Mouse (Mus musculus) forebrain, embryonic 12.5 days (tissue): ENCODE data around the gene Macrod2. TPM values are rescaled to one million over a fixed set of nuclear protein-coding genes. Genes with fewer than 3 reads are reported as not detected.

Experiments
- ATAC-seq: fragments of 200-750 bp; cut with Nextera tagmentation; 2 replicates; pipeline ENCODE4 v1.8.0; 2017; ENCODE audit warnings: moderate TSS enrichment; ENCODE audit not compliant: low FRiP score
- H3K27ac ChIP-seq: fragments of 300-500 bp; sonication (generic); 2 replicates; pipeline ENCODE4 v1.5.1; 2016; ENCODE audit warnings: mild to moderate bottlenecking
- H3K27me3 ChIP-seq: fragments of 300-500 bp; sonication (generic); 2 replicates; pipeline ENCODE4 v1.6.1; 2016; ENCODE audit warnings: mild to moderate bottlenecking
- H3K36me3 ChIP-seq: fragments of 300-500 bp; sonication (generic); replicated peaks from 2 replicates; pipeline ENCODE4 v1.6.1; 2016; ENCODE audit warnings: mild to moderate bottlenecking
- H3K4me1 ChIP-seq: fragments of 300-500 bp; sonication (generic); 2 replicates; pipeline ENCODE4 v1.6.1; 2016
- H3K4me2 ChIP-seq: fragments of 300-500 bp; sonication (generic); 2 replicates; pipeline ENCODE4 v1.6.1; 2016; ENCODE audit warnings: mild to moderate bottlenecking, moderate library complexity
- H3K4me3 ChIP-seq: fragments of 300-500 bp; sonication (generic); replicated peaks from 2 replicates; pipeline ENCODE4 v1.5.1; 2016; ENCODE audit warnings: mild to moderate bottlenecking
- H3K9ac ChIP-seq: fragments of 300-500 bp; sonication (generic); 2 replicates; pipeline ENCODE4 v1.6.1; 2016; ENCODE audit warnings: mild to moderate bottlenecking
- H3K9me3 ChIP-seq: fragments of 300-500 bp; sonication (generic); 2 replicates; pipeline ENCODE4 v1.6.1; 2016
- WGBS: fragments of 180-500 bp; shearing (Covaris S2); methylation state at CpG from one replicate; pipeline ENCODE4 v1.1.7; 2016; 5-methylcytosine and 5-hydroxymethylcytosine counted together
- polyA plus RNA-seq: library from polyadenylated mRNA; unstranded; fragments of >200 nt; fragmentation: Nextera tagmentation; extraction: Ambion mirVana; gene quantifications from 2 replicates; pipeline ENCODE4 v1.2.1, GENCODE M21; 2016

The Macrod2 gene
- polyA plus RNA-seq, 1 experiment from 2014 or later, result 52.0 TPM

DNA sequence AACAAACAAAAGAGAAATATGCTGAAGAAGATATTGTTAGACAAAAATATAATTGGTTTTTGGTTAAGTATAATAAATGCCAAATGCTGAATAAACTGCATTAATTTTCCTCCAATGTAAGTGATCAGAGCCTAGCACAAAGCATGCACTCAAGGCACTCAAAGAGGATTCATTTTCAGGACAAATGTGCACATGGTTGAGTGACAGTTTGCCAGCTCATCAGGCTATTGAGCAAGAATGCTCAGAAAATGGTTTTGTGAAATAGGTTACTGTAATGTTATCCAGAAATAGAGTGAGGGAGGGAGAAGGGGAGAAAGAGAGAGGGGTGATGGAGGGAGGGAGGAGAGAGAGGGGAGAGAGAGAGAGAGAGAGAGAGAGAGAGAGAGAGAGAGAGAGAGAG lies 1268.9 kb downstream of the Macrod2 start:
- H3K27me3 ChIP-seq, result no peaks in the 10 kb centered on the region
- no peak overlapping the region for H3K27ac ChIP-seq
- no peak overlapping the region for H3K4me2 ChIP-seq
- no peak for ATAC-seq
- H3K9ac ChIP-seq, result no peak overlapping the region
- H3K9me3 ChIP-seq, result no peaks in the 10 kb centered on the region
- no peaks in the 10 kb centered on the region for H3K36me3 ChIP-seq
- H3K4me1 ChIP-seq, result no peaks in the 10 kb centered on the region
- H3K4me3 ChIP-seq, result no peak overlapping the region

DNA sequence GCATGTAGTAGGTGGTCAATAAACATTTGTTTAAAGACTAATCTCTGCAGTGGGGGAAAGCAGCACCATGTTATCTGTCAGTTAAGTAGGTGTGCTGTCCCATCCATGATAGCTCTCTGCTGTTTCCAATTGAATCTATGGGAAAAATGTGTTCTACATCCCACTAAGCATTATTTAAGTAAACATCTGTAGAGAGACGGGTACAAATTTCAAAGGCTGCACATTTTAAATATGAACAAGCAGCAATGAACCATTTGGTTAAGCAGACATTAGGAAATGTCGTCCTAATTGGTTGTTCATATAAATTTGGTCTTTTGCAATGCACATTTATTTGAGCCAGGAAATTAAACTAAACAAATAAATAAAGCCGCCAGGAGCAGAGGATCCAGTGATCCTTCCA lies 1277.7 kb downstream of the Macrod2 start:
- no peaks in the 10 kb centered on the region for H3K27me3 ChIP-seq

GRCm38 (mm10) chr2:141673405-141673804 lies 1278.3 kb downstream of the Macrod2 start:
- 90% methylated on average over 8 of the region's 8 CpGs for WGBS
- Histone ChIP-seq H3K36me3 (no peaks in the 10 kb centered on the region), H3K9me3 (no peaks in the 10 kb centered on the region), H3K4me1 (no peaks in the 10 kb centered on the region), H3K4me2 (no peak overlapping the region), H3K27ac (no peak overlapping the region), H3K4me3 (no peak overlapping the region), H3K27me3 (no peaks in the 10 kb centered on the region), H3K9ac (no peak overlapping the region)
- no peak for ATAC-seq

More for the DNA sequence above, 1277.7 kb downstream of the Macrod2 start:
- WGBS, result 86% methylated on average over 3 of the region's 3 CpGs
- H3K36me3 ChIP-seq, result no peaks in the 10 kb centered on the region
- no peak overlapping the region for H3K4me2 ChIP-seq
- no peak overlapping the region for H3K9ac ChIP-seq
- H3K4me3 ChIP-seq, result no peak overlapping the region
- no peak overlapping the region for H3K27ac ChIP-seq
- no peaks in the 10 kb centered on the region for H3K9me3 ChIP-seq
- H3K4me1 ChIP-seq, result no peaks in the 10 kb centered on the region
- no peak for ATAC-seq

DNA sequence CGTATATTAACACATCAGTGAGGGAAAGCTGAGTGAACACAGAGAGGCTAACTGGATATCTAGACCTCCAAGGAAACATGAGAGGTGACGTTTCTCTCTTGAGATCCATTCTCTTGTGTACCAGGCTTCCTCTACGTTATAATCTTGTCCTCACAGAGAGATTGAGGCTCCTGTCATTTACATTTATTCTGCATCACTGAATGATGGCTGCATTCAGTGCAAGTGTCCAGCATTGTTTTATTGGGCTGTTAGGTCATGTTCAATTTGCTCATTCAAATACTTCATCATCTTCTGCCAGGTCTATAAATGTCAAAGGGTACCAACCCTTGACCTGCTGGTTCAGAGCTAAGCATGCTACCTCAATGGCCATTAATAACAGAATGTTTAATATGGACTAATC lies 1302.4 kb downstream of the Macrod2 start:
- Histone ChIP-seq H3K4me1 (no peaks in the 10 kb centered on the region), H3K9ac (no peak overlapping the region), H3K9me3 (0 out of 2 replicates have a peak, but pooled peaks cover 3% of the 10 kb centered on the region), H3K4me2 (no peak overlapping the region), H3K27me3 (no peaks in the 10 kb centered on the region), H3K4me3 (no peak overlapping the region), H3K27ac (no peak overlapping the region), H3K36me3 (no peaks in the 10 kb centered on the region)
- 74% methylated on average over 3 of the region's 3 CpGs for WGBS
- no peak for ATAC-seq

DNA sequence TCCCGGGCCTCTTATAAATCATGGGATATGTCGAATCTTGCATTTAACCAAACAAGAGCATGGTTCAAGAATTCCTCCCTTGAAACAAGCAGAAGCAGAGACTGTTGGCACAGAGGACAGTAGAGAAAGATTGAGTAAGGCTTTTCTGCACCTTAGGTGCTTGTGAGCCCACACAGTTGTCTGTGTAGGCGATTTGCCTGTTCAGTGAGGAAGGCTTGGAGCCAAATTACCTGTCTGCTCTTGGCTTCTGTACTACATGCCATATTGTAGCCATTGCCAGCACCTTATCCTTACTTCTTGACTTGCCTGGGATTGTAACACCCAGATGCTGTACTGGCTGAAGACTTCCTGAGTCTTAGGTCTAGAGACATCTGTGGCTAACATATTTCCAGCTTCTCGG lies 1303.2 kb downstream of the Macrod2 start:
- 89% methylated on average over 4 of the region's 4 CpGs for WGBS
- Histone ChIP-seq H3K9me3 (0 out of 2 replicates have a peak, but pooled peaks cover 3% of the 10 kb centered on the region), H3K27me3 (no peaks in the 10 kb centered on the region), H3K36me3 (no peaks in the 10 kb centered on the region), H3K27ac (no peak overlapping the region), H3K4me1 (no peaks in the 10 kb centered on the region), H3K9ac (no peak overlapping the region), H3K4me2 (no peak overlapping the region), H3K4me3 (no peak overlapping the region)
- no peak for ATAC-seq

GRCm38 (mm10) chr2:141700759-141701452 lies 1305.8 kb downstream of the Macrod2 start:
- Histone ChIP-seq H3K9me3 (no peaks in the 10 kb centered on the region), H3K4me2 (no peak overlapping the region), H3K9ac (no peak overlapping the region), H3K27ac (no peak overlapping the region), H3K36me3 (no peaks in the 10 kb centered on the region), H3K27me3 (no peaks in the 10 kb centered on the region), H3K4me1 (no peaks in the 10 kb centered on the region), H3K4me3 (no peak overlapping the region)
- 78% methylated on average over 7 of the region's 7 CpGs for WGBS
- ATAC-seq, result no peak

DNA sequence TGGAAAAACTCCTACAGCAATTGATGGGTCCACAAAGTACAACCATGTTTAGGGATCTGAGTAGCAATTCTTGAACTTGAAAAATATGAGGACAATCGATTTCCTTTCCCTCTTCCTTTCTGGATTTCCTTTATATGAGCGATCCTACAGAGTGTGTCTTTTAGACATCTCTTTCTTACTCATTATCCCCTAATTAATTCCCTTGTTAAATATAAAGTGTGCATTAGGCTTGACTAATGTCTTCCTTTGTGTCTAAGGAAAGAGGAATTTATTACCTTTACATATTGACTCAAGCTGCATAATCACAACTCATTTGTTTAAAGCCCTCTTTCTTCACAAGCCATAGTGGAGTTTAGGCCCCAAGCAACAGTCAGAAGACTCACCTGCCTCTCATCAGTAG lies 1316.7 kb downstream of the Macrod2 start:
- Histone ChIP-seq H3K9ac (no peak overlapping the region), H3K27me3 (no peaks in the 10 kb centered on the region), H3K27ac (no peak overlapping the region), H3K4me1 (peaks cover 4% of the 10 kb centered on the region; the same call in 1 of the 2 replicates), H3K4me2 (no peak overlapping the region), H3K4me3 (no peak overlapping the region), H3K9me3 (no peaks in the 10 kb centered on the region), H3K36me3 (no peaks in the 10 kb centered on the region)
- WGBS, result 41% methylated on average over 2 of the region's 2 CpGs
- peak; percentile 57; the same call in 1 of the 2 replicates for ATAC-seq

- no peak overlapping the region for H3K27ac ChIP-seq
These were observed 1317.2 kb downstream of the Macrod2 start for GRCm38 (mm10) chr2:141712265-141712664.

DNA sequence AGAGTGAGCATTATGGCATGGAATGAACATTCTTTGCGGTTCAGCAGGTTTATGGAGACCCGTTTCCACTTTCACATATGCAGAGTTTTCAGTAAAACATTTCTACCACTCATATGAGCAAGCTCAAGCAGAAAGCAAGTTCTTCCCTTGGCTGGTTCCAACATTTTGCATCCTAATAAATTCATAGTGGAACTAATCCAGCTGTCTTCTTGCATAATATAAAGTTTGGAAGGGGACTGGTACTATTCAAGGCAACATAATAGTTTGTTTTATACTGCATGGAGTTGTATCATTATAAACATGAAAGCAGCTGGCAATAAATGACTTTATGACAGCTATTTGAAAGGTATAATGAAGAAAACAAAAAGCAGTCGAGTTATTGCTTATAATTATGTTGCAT lies 1320.0 kb downstream of the Macrod2 start:
- H3K36me3 ChIP-seq, result no peaks in the 10 kb centered on the region
- H3K4me3 ChIP-seq, result no peak overlapping the region
- peaks cover 4% of the 10 kb centered on the region; the same call in 1 of the 2 replicates for H3K4me1 ChIP-seq
- H3K9me3 ChIP-seq, result no peaks in the 10 kb centered on the region
- ATAC-seq, result no peak
- no peak overlapping the region for H3K4me2 ChIP-seq
- 81% methylated on average over 3 of the region's 3 CpGs for WGBS
- no peaks in the 10 kb centered on the region for H3K27me3 ChIP-seq
- H3K9ac ChIP-seq, result no peak overlapping the region
- H3K27ac ChIP-seq, result no peak overlapping the region

More at GRCm38 (mm10) chr2:141712265-141712664, 1317.2 kb downstream of the Macrod2 start:
- no peaks in the 10 kb centered on the region for H3K9me3 ChIP-seq
- ATAC-seq, result peak; percentile 59; the same call in 1 of the 2 replicates
- H3K36me3 ChIP-seq, result no peaks in the 10 kb centered on the region
- H3K27me3 ChIP-seq, result no peaks in the 10 kb centered on the region
- WGBS, result 60% methylated on average over 4 of the region's 4 CpGs
- H3K4me2 ChIP-seq, result no peak overlapping the region
- H3K4me1 ChIP-seq, result peaks cover 4% of the 10 kb centered on the region; the same call in 1 of the 2 replicates
- no peak overlapping the region for H3K9ac ChIP-seq
- no peak overlapping the region for H3K4me3 ChIP-seq

DNA sequence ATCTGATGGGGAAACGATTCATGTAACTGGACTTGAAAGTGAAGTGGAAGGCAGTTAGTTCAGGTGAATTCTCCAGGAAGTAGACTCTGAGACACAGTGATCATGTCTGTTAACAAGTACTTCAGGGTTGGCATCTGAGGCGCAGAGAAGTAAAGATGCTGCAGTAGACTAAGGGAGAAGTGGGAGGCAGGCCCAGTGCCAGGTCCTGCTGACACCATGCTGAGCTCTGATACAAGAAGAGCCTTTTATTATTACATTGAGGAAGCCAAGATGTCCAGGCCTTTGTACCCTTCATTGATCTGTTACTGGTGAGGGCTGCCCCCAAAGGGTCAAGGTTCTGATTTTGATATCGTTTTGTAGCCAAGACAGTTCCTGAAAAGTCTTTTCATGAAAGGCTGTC lies 1327.4 kb downstream of the Macrod2 start:
- Histone ChIP-seq H3K27me3 (no peaks in the 10 kb centered on the region), H3K9me3 (no peaks in the 10 kb centered on the region), H3K4me1 (no peaks in the 10 kb centered on the region), H3K27ac (no peak overlapping the region), H3K9ac (no peak overlapping the region), H3K4me3 (no peak overlapping the region), H3K36me3 (no peaks in the 10 kb centered on the region), H3K4me2 (no peak overlapping the region)
- 91% methylated on average over 3 of the region's 3 CpGs for WGBS
- ATAC-seq, result no peak

DNA sequence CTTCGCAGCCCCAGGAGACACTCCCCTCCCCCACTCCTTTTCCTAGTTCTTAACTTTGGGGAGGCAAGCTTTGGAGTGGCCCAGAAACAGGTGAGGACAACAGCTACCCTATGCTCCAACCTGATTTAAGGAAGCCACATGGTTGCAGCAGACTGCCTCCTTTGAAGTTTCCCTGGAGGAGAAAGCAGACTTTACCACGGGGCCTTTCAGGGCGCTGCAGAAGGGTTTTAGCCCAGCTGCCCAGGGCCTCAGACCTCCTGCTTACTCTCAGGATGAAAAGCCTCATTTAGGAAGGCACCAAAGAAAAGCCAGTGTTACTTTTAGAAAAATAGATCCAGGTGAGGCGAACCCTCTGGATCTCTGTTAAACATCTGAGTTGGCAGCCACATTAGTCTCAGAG lies 1333.9 kb downstream of the Macrod2 start:
- Histone ChIP-seq H3K4me2 (no peak overlapping the region), H3K27ac (no peak overlapping the region), H3K36me3 (no peaks in the 10 kb centered on the region), H3K9me3 (no peaks in the 10 kb centered on the region), H3K27me3 (no peaks in the 10 kb centered on the region), H3K4me1 (no peaks in the 10 kb centered on the region), H3K4me3 (no peak overlapping the region), H3K9ac (no peak overlapping the region)
- WGBS, result 57% methylated on average over 4 of the region's 4 CpGs
- no peak for ATAC-seq

GRCm38 (mm10) chr2:141736685-141737456 lies 1341.8 kb downstream of the Macrod2 start:
- Histone ChIP-seq H3K9me3 (no peaks in the 10 kb centered on the region), H3K4me3 (no peak overlapping the region), H3K9ac (no peak overlapping the region), H3K36me3 (no peaks in the 10 kb centered on the region), H3K4me2 (no peak overlapping the region), H3K4me1 (no peaks in the 10 kb centered on the region), H3K27me3 (no peaks in the 10 kb centered on the region), H3K27ac (no peak overlapping the region)
- no peak for ATAC-seq
- 91% methylated on average over 5 of the region's 5 CpGs for WGBS

DNA sequence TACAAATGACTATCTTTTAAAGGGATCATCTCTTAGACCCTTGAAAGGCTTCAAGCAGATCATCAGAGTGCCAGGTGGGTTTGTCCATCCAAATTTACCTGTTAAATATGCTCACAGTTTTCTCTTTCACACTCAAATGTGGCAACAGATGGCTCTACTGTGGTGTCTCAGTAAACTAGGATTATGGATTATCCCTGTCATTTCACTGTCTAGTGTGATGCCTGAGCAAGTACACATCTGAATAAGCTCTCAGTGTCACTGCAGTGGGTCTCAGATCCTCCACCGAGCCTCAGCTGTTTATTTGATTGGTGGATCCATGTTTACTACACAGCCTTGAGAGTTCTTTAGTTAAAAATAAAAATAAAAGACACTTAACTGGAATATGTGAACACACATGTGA lies 1343.6 kb downstream of the Macrod2 start:
- H3K27ac ChIP-seq, result no peak overlapping the region
- no peak overlapping the region for H3K9ac ChIP-seq
- WGBS, result 82% methylated on average over 1 of the region's 1 CpGs
- H3K4me1 ChIP-seq, result no peaks in the 10 kb centered on the region
- no peak overlapping the region for H3K4me3 ChIP-seq
- H3K36me3 ChIP-seq, result no peaks in the 10 kb centered on the region
- no peak overlapping the region for H3K4me2 ChIP-seq
- no peak for ATAC-seq
- no peaks in the 10 kb centered on the region for H3K9me3 ChIP-seq
- no peaks in the 10 kb centered on the region for H3K27me3 ChIP-seq
